28 mouse cellular contexts compared by ENCODE assay signal in genomic region chr14:60675697-60676096, GRCm38 (mm10).
"Had no signal": no experiment of that assay in that cellular context is flagged by ENCODE, and none has a peak within 500 bp of the region (broad histone marks: within the 10 kb centered on the region; RNA-seq: fewer than 3 reads in every experiment).

No protein-coding gene starts in this region.

- DNase-seq: left cerebral cortex, postnatal 4 days; liver; liver, embryonic 13.5 days; liver, postnatal 0 days; lung, adult 18-20 months; lung, adult 2 months; lung, embryonic 14.5 days; lung, postnatal 10 days; lung, postnatal 14 days; lung, postnatal 36 days; midbrain, embryonic 14.5 days had no signal

- H3K4me3 ChIP-seq: limb, embryonic 10.5 days; limb, embryonic 12.5 days; limb, embryonic 13.5 days; limb, embryonic 15.5 days; liver, embryonic 12.5 days; liver, embryonic 13.5 days; liver, embryonic 15.5 days; lung, embryonic 15.5 days; megakaryocyte, embryonic 14.5 days; midbrain, embryonic 10.5 days; midbrain, embryonic 12.5 days; midbrain, embryonic 13.5 days; midbrain, embryonic 15.5 days; myocyte; neural tube, embryonic 12.5 days; neural tube, embryonic 13.5 days had no signal

- H3K27ac ChIP-seq: limb, embryonic 10.5 days; limb, embryonic 12.5 days; limb, embryonic 13.5 days; limb, embryonic 15.5 days; liver, embryonic 12.5 days; liver, embryonic 13.5 days; liver, embryonic 14.5 days; liver, embryonic 15.5 days; lung, embryonic 15.5 days; macrophage; midbrain, embryonic 10.5 days; midbrain, embryonic 12.5 days; midbrain, embryonic 13.5 days; midbrain, embryonic 15.5 days; neural tube, embryonic 12.5 days; neural tube, embryonic 13.5 days had no signal
